Mouse (Mus musculus): Measurements from ENCODE around the gene Gm10490.
A peak's percentile ranks its signal among the peaks of the same experiment; 100 is the strongest.

Gm10490 gene

DNA sequence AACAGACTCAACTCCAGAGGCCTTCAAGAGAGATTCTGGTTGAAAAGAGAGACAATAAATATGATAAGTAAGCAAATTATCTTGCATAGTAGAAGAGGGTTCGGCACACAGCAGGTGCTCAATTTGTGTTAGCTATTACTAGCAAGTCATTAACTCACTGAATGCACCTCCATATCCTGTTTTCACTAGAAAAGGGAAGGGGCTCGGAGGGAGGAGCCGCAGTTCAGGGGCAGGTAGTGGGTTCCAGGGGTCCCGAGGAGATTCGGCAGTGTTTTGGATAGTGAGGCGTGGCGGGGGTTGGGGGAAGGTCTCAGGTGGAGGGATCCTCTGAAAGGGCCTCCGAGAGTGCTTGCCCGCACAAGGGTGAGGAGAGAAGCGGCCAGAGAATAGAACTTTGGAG, 17.8 kb downstream of the Gm10490 start:
- DNase-seq (ENCODE audit: low spot score): no peak

- DNase-seq (ENCODE audit: low spot score): no peak
Measured at GRCm38 (mm10) chrX:7928270-7928790, 19.0 kb downstream of the Gm10490 start, which contains the start of gene Eras. Gene Eras, minus strand, starts transcription at chrX:7928607.

GRCm38 (mm10) chrX:7936874-7937273, 27.5 kb downstream of the Gm10490 start:
- DNase-seq (ENCODE audit: low spot score): no peak

GRCm38 (mm10) chrX:7937667-7938066, 28.3 kb downstream of the Gm10490 start:
- no peak for DNase-seq (ENCODE audit: low spot score)

DNA sequence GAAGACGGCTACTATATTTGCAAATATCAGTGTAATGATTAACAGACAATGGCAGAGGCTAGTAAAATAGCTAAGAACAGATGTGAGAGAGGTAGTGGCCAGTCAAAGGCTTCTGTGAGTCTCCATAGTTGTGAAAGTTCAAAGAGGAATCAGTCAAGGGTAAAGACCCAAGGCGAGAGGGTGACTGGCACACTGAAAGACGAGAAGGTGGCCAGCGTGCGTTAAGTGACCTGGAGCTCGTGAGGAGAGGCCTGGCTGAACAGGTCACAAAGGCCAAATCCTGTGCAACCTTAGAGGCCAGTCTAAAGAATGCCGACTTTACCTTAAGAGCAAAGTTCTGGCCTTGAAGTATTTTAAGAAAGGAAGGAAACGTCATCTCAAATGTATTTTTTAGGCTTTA, 36.3 kb downstream of the Gm10490 start:
- DNase-seq (ENCODE audit: low spot score): no peak

GRCm38 (mm10) chrX:7947108-7947899, 38.0 kb downstream of the Gm10490 start, which contains the start of gene Hdac6:
Gene Hdac6, minus strand, starts transcription at chrX:7947889.
- no peak for DNase-seq (ENCODE audit: low spot score)

DNA sequence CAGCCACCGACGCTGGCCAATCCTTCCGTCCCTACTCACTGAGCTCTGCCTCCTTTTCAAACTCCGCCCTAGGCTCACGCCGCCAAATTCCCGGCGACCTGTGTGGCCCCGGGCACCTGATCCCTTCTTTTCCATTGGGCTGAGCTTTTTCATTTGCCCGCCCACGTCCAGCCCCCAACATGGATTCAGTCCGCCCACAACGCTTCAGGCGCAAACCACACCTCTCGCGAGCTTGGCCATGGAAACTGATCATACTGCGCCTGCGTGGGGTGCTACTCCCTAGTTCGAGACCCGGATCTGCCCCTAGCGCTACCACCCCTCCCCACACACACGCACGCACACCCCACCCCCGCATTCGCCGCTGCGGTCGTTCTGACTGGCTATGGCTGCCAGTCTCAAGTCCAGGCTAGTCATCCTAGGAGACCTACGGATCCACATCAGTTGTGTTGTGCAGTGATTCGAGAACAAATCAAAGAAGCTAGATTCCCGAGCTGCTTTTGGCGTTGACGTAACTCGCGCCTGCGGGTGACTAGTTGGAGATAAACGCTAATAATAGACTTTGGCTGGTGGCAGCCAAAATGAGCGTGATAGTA, 38.7 kb downstream of the Gm10490 start:
- DNase-seq (ENCODE audit: low spot score): peak; percentile 94

DNA sequence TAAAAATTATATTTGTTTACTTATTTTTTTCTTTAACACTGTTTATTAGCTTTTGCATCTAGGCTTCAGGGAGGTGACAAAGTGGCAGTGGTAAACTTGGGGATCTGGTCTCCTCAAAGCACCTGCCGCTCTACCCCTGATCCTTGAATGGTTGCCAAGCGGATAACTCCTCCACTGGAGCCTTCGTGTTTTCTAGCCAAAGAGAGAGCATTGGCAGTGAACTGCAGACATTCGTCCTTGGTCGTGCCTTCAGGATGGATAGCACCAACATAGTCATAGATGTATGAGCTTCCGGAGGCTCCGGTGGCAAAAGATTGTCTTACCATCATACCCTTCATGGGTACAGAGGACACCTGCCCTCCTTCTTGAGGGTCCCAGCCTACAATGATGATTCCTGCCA, 40.7 kb downstream of the Gm10490 start:
- no peak for DNase-seq (ENCODE audit: low spot score)

GRCm38 (mm10) chrX:7958868-7959267, 49.5 kb downstream of the Gm10490 start:
- DNase-seq (ENCODE audit: low spot score): no peak
